25 mouse cellular contexts compared by ENCODE assay signal in genomic region chr2:22671348-22671747, GRCm38 (mm10). TPM values are rescaled to one million over a fixed set of nuclear protein-coding genes. Genes with fewer than 3 reads are reported as not detected.
A peak's percentile ranks its signal among the peaks of the same experiment; 100 is the strongest.
DNase-seq lines count a peak whose midpoint lies in the region; ATAC-seq and TF ChIP-seq lines count a peak whose summit lies in the region.
"Had no signal": no experiment of that assay in that cellular context is flagged by ENCODE, and none has a peak within 500 bp of the region (broad histone marks: within the 10 kb centered on the region; RNA-seq: fewer than 3 reads in every experiment).

No protein-coding gene starts in this region.

- H3K4me2 ChIP-seq in kidney, postnatal 0 days (ENCODE audit: low read length) = no peak overlapping the region
- peak overlapping the region; percentile 43 for H3K4me2 ChIP-seq in myocyte (ENCODE audit: low read depth)
- H3K4me2 ChIP-seq in forebrain, embryonic 15.5 days (replicated peaks) = no peak overlapping the region
- H3K4me2 ChIP-seq: heart, embryonic 12.5 days; heart, embryonic 15.5 days; hindbrain, embryonic 14.5 days had no signal

- no peak for ATAC-seq in kidney, postnatal 0 days (replicated peaks; ENCODE audit: low FRiP score, low read depth)
- no peak for ATAC-seq in forebrain, embryonic 15.5 days (replicated peaks)
- ATAC-seq: activated CD4-positive, CD25-positive, alpha-beta regulatory T cell, adult 4 months; forebrain, embryonic 14.5 days; inflammation-experienced regulatory T-cells, adult 6 months; intestine, embryonic 16.5 days had no signal

- H3K27ac ChIP-seq in kidney, postnatal 0 days = no peak overlapping the region
- no peak overlapping the region for H3K27ac ChIP-seq in forebrain, embryonic 15.5 days (replicated peaks)
- H3K27ac ChIP-seq: heart, embryonic 15.5 days; hindbrain, embryonic 14.5 days; hindbrain, postnatal 0 days had no signal

- peak; percentile 32 for DNase-seq in kidney, postnatal 0 days (ENCODE audit: low spot score)
- no peak for DNase-seq in kidney, adult 9 months
- DNase-seq in NIH3T3 (ENCODE audit: low read depth) = peak; percentile 8
- no peak for DNase-seq in lung, postnatal 10 days
- DNase-seq: adrenal gland, adult 8-10 months; adrenal gland, postnatal 25 days; cerebellum, adult 11-12 months; cerebellum, adult 8-10 months; cerebellum, postnatal 10 days; cerebellum, postnatal 36 days; gastrocnemius, postnatal 25 days; heart, adult 18-20 months; heart, postnatal 14 days; heart, postnatal 4 days had no signal

- H3K27me3 ChIP-seq in kidney, postnatal 0 days (ENCODE audit: insufficient read depth, low read length) = no peaks in the 10 kb centered on the region
- H3K27me3 ChIP-seq in myocyte (ENCODE audit: control insufficient read depth, insufficient read depth, insufficient read length) = no peaks in the 10 kb centered on the region
- no peaks in the 10 kb centered on the region for H3K27me3 ChIP-seq in forebrain, embryonic 15.5 days
- H3K27me3 ChIP-seq: heart, embryonic 12.5 days; heart, embryonic 15.5 days had no signal

- no peaks in the 10 kb centered on the region for H3K4me1 ChIP-seq in kidney, postnatal 0 days (replicated peaks; ENCODE audit: insufficient read depth, low read length)
- no peaks in the 10 kb centered on the region for H3K4me1 ChIP-seq in forebrain, embryonic 15.5 days
- H3K4me1 ChIP-seq: heart, embryonic 12.5 days; heart, embryonic 15.5 days had no signal

- WGBS in kidney, postnatal 0 days = 35% methylated on average over 1 of the region's 1 CpGs
- 79% methylated on average over 1 of the region's 1 CpGs for WGBS in forebrain, embryonic 15.5 days

- H3K9ac ChIP-seq in kidney, postnatal 0 days (ENCODE audit: low read depth, low read length) = no peak overlapping the region
- H3K9ac ChIP-seq in forebrain, embryonic 15.5 days (replicated peaks) = no peak overlapping the region
- H3K9ac ChIP-seq: heart, embryonic 12.5 days; heart, embryonic 15.5 days; hindbrain, embryonic 14.5 days had no signal

- H3K36me3 ChIP-seq in kidney, postnatal 0 days (ENCODE audit: insufficient read depth, low read length) = no peaks in the 10 kb centered on the region
- no peaks in the 10 kb centered on the region for H3K36me3 ChIP-seq in myocyte (ENCODE audit: control insufficient read depth, insufficient read depth)
- H3K36me3 ChIP-seq in forebrain, embryonic 15.5 days = peaks cover 17% of the 10 kb centered on the region
- H3K36me3 ChIP-seq: heart, embryonic 12.5 days; heart, embryonic 15.5 days had no signal

- no peak overlapping the region for H3ac ChIP-seq in myocyte (ENCODE audit: control insufficient read depth, insufficient read length)

- TF ChIP-seq CTCF in kidney, postnatal 0 days (IDR thresholded peaks at IDR 0.05; ENCODE audit: low read depth) = no peak

- H3K9me3 ChIP-seq in kidney, postnatal 0 days (replicated peaks; ENCODE audit: low read length) = no peaks in the 10 kb centered on the region
- H3K9me3 ChIP-seq in forebrain, embryonic 15.5 days = no peaks in the 10 kb centered on the region
- H3K9me3 ChIP-seq: heart, embryonic 12.5 days; heart, embryonic 15.5 days had no signal

- H3K79me2 ChIP-seq in myocyte (ENCODE audit: control insufficient read depth, insufficient read depth) = no peaks in the 10 kb centered on the region

- no peak for TF ChIP-seq POLR2A in myocyte (IDR thresholded peaks at IDR 0.05; ENCODE audit: insufficient read length, low read depth)

- no peak overlapping the region for H3K4me3 ChIP-seq in kidney, postnatal 0 days (replicated peaks; ENCODE audit: low read depth, low read length)
- H3K4me3 ChIP-seq in myocyte = no peak overlapping the region
- no peak overlapping the region for H3K4me3 ChIP-seq in forebrain, embryonic 15.5 days
- H3K4me3 ChIP-seq: heart, embryonic 12.5 days; heart, embryonic 15.5 days had no signal

TF ChIP-seq in myocyte, 11 proteins besides CTCF, POLR2A, EP300 and RAD21:
- TF ChIP-seq MYOD1 (IDR thresholded peaks at IDR 0.05; ENCODE audit: control insufficient read depth in 1 of 3, insufficient read length in 2 of 3, low read depth in 2 of 3) = no peak
- TF ChIP-seq USF1 (IDR thresholded peaks at IDR 0.05; ENCODE audit: low read depth) = no peak
- no peak for TF ChIP-seq CEBPB (IDR thresholded peaks at IDR 0.05; ENCODE audit: insufficient read depth, poor library complexity, severe bottlenecking)
- TF ChIP-seq POLR2AphosphoS2 (IDR thresholded peaks at IDR 0.05; ENCODE audit: insufficient read length, low read depth) = no peak

RNA-seq across cellular contexts. Expression of gene Gad2, which starts 49.3 kb away (rescaled TPM):
- not detected in 2 replicates for polyA plus RNA-seq in kidney, postnatal 0 days (2015; fragmentation: Nextera tagmentation; extraction: Ambion mirVana)
- not detected for polyA plus RNA-seq in myocyte (2012; fragmentation: generic; extraction: Trizol)
- 70.0 and 78.2 TPM in 2 replicates for polyA plus RNA-seq in forebrain, embryonic 15.5 days (2015; fragmentation: Nextera tagmentation; extraction: Ambion mirVana)
- polyA plus RNA-seq: activated CD4-positive, CD25-positive, alpha-beta regulatory T cell, adult 4 months; gonadal fat pad, adult 2 months; intestine, embryonic 16.5 days had no signal

Comparison
In these comparisons a context has a peak if more than half of its experiments do, and no peak if none do; other contexts are left out.
1. DNase-seq: peak in kidney, postnatal 0 days (single experiment) and NIH3T3 (single experiment); none in kidney, adult 9 months (single experiment) and lung, postnatal 10 days (single experiment).
2. RNA of gene Gad2, which starts 49.3 kb away (polyA plus RNA-seq): 70.0 to 78.2 TPM in forebrain, embryonic 15.5 days; not detected in kidney, postnatal 0 days and not detected in myocyte (single experiment); every median in the first group is over 10 times any median in the second.